Comparison of ENCODE assay signal across 16 mouse cellular contexts in genomic region chr7:40213646-40214045, GRCm38 (mm10).
"Had no signal": no experiment of that assay in that cellular context is flagged by ENCODE, and none has a peak within 500 bp of the region (broad histone marks: within the 10 kb centered on the region; RNA-seq: fewer than 3 reads in every experiment).

No protein-coding gene starts in this region.

- H3K9ac ChIP-seq: limb, embryonic 12.5 days; liver, embryonic 13.5 days; liver, postnatal 0 days; lung, embryonic 15.5 days; midbrain, embryonic 15.5 days; neural tube, embryonic 12.5 days had no signal

- H3K36me3 ChIP-seq: limb, embryonic 12.5 days; liver, embryonic 13.5 days; lung, embryonic 15.5 days; midbrain, embryonic 15.5 days; neural tube, embryonic 12.5 days had no signal

- H3K9me3 ChIP-seq: limb, embryonic 12.5 days; liver, embryonic 13.5 days; lung, embryonic 15.5 days; midbrain, embryonic 15.5 days; neural tube, embryonic 12.5 days had no signal

- H3K4me3 ChIP-seq: layer of hippocampus, adult 2 months; limb, embryonic 12.5 days; liver, embryonic 13.5 days; lung, embryonic 15.5 days; megakaryocyte, embryonic 14.5 days; midbrain, embryonic 15.5 days; neural tube, embryonic 12.5 days had no signal

- H3K4me2 ChIP-seq: limb, embryonic 12.5 days; liver, embryonic 13.5 days; lung, embryonic 15.5 days; midbrain, embryonic 11.5 days; midbrain, embryonic 15.5 days; neural tube, embryonic 12.5 days had no signal

- H3K27me3 ChIP-seq: limb, embryonic 12.5 days; liver, embryonic 13.5 days; lung, embryonic 15.5 days; megakaryocyte, embryonic 14.5 days; midbrain, embryonic 15.5 days; neural tube, embryonic 12.5 days had no signal

- DNase-seq: kidney, postnatal 36 days; liver; liver, embryonic 13.5 days; liver, postnatal 0 days; lung, postnatal 14 days; spleen, adult 18-20 months; thymus, adult 18-20 months; thymus, postnatal 14 days had no signal

- H3K4me1 ChIP-seq: limb, embryonic 12.5 days; liver, embryonic 13.5 days; lung, embryonic 15.5 days; megakaryocyte, embryonic 14.5 days; midbrain, embryonic 15.5 days; neural tube, embryonic 12.5 days had no signal

- H3K27ac ChIP-seq: layer of hippocampus, adult 2 months; limb, embryonic 12.5 days; liver, embryonic 13.5 days; lung, embryonic 15.5 days; macrophage; midbrain, embryonic 15.5 days; neural tube, embryonic 12.5 days had no signal

- ATAC-seq: liver, postnatal 0 days; midbrain, embryonic 15.5 days had no signal
